Mouse (Mus musculus) G1E (cell line): ENCODE measurements around the gene Itsn1. TPM values are rescaled to one million over a fixed set of nuclear protein-coding genes. Genes with fewer than 3 reads are reported as not detected.

ENCODE experiments used
- ATAC-seq: 2 replicates; pipeline ENCODE4 v1.8.0; 2016; ENCODE audit warnings: mild to moderate bottlenecking; ENCODE audit not compliant: insufficient number of reproducible peaks, poor library complexity, low FRiP score, severe bottlenecking; ENCODE audit errors: extremely low read depth
- DNase-seq: peaks from one replicate; pipeline ENCODE4 v3.0.0; 2012; ENCODE audit warnings: low spot score
- H3K27me3 ChIP-seq: 2 replicates; pipeline ENCODE4 v1.6.1; 2012; ENCODE audit warnings: mild to moderate bottlenecking, low read length, inconsistent platforms; ENCODE audit not compliant: insufficient read depth
- H3K36me3 ChIP-seq: replicated peaks from 2 replicates; pipeline ENCODE3; 2012; ENCODE audit warnings: mild to moderate bottlenecking, inconsistent platforms
- H3K4me1 ChIP-seq: 2 replicates; pipeline ENCODE4 v1.6.1; 2012; ENCODE audit warnings: low read depth, low read length, inconsistent platforms, mixed read lengths; ENCODE audit not compliant: insufficient read depth
- H3K4me3 ChIP-seq: 2 replicates; pipeline ENCODE4 v1.5.1; 2012; ENCODE audit warnings: low read depth, mild to moderate bottlenecking, inconsistent platforms, low read length, moderate library complexity, mixed read lengths
- H3K9me3 ChIP-seq: replicated peaks from 2 replicates; pipeline ENCODE4 v1.6.1; 2012; ENCODE audit warnings: inconsistent platforms
- CTCF ChIP-seq: IDR thresholded peaks from 2 replicates; pipeline ENCODE4 v1.5.1; 2012; ENCODE audit warnings: low read depth, low read length, inconsistent platforms, mixed read lengths
- GATA1 ChIP-seq: IDR thresholded peaks from 2 replicates; pipeline ENCODE4 v1.6.1; 2012; ENCODE audit warnings: borderline replicate concordance, low read length, inconsistent platforms, mixed read lengths
- GATA2 ChIP-seq: IDR thresholded peaks from 2 replicates; pipeline ENCODE4 v1.6.1; 2012; ENCODE audit warnings: low read depth, low read length, inconsistent platforms, borderline replicate concordance
- POLR2AphosphoS5 ChIP-seq: IDR thresholded peaks from 2 replicates; pipeline ENCODE4 v1.6.1; 2012; ENCODE audit warnings: low read depth, low read length, inconsistent platforms; ENCODE audit not compliant: insufficient replicate concordance
- TAL1 ChIP-seq: conservative IDR thresholded peaks from 2 replicates; pipeline ENCODE4 v1.6.1; 2012; ENCODE audit warnings: low read depth, low read length, inconsistent platforms, mixed read lengths
- polyA plus RNA-seq: library from polyadenylated mRNA; stranded (reverse); fragments of >175 nt; gene quantifications from 2 replicates; pipeline ENCODE4 v1.2.3, GENCODE M21; 2012
- total RNA-seq, 2 experiments: library from RNA; stranded (forward) in 1 of 2; stranded (reverse) in 1 of 2; fragments of 200-1000 nt in 1 of 2; fragments of >200 nt in 1 of 2; fragmentation: Nextera tagmentation in 1 of 2; gene quantifications; 2 replicates each; pipeline ENCODE4 v1.2.3; 2014 to 2017

Itsn1 gene
- total and polyA plus RNA-seq, 3 experiments: 19.9 to 64.8 (median 32.6) TPM

DNA sequence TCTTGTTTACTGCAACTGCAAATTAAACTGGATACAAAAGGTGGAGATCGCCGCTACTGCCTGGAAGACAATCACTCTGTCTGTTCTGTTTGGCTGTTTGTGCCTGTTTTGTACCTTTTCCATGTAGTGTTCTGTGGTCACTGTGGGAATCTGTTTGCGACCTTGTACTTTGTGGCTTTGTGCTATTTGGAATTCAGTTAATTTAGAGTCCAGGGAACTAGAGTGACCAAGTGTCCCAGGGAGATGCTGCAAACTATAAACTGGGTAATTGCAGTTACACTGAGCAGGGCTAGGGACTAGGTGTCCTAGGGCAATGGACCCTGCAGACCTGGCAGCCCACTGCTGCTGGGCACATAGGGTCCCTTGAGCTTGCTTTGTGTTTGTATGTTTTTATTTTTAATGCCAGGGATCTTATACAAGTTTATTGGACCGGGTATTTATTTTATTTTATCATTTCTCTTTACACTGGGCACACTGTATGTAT, 108.5 kb downstream of the Itsn1 start:
- no peak for TF ChIP-seq POLR2AphosphoS5
- TF ChIP-seq GATA1: no peak
- no peak for TF ChIP-seq CTCF
- TF ChIP-seq TAL1: no peak
- TF ChIP-seq GATA2: no peak
- peaks cover 24% of the 10 kb centered on the region for H3K4me1 ChIP-seq
- ATAC-seq: no peak
- no peaks in the 10 kb centered on the region for H3K27me3 ChIP-seq
- no peaks in the 10 kb centered on the region for H3K9me3 ChIP-seq
- H3K36me3 ChIP-seq: peaks cover 25% of the 10 kb centered on the region
- DNase-seq: no peak
- no peak overlapping the region for H3K4me3 ChIP-seq

GRCm38 (mm10) chr16:91838771-91839170, 109.7 kb downstream of the Itsn1 start:
- no peak for DNase-seq
- no peak for ATAC-seq
- Histone ChIP-seq H3K36me3 (peaks cover 31% of the 10 kb centered on the region), H3K4me3 (no peak overlapping the region), H3K9me3 (no peaks in the 10 kb centered on the region), H3K4me1 (peaks cover 24% of the 10 kb centered on the region), H3K27me3 (no peaks in the 10 kb centered on the region)
- TF ChIP-seq CTCF: no peak
- TF ChIP-seq GATA1: no peak
- TF ChIP-seq TAL1: no peak
- TF ChIP-seq POLR2AphosphoS5: no peak
- TF ChIP-seq GATA2: no peak

DNA sequence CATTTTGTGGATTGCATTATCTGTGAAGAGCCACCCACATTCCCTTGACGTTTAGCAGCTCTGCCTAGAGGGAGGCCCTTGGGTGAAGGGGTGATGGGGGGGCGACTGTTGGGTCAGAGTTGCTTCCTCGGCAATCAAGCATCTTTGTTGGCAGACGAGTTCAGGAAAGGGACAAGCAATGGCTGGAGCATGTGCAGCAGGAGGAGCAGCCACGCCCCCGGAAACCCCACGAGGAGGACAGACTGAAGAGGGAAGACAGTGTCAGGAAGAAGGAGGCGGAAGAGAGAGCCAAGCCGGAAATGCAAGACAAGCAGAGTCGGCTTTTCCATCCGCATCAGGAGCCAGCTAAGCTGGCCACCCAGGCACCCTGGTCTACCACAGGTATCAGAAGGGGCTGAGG, 110.4 kb downstream of the Itsn1 start:
- H3K4me3 ChIP-seq: no peak overlapping the region; the same call in 1 of the 2 replicates
- no peak for TF ChIP-seq POLR2AphosphoS5
- peaks cover 32% of the 10 kb centered on the region for H3K36me3 ChIP-seq
- no peaks in the 10 kb centered on the region for H3K27me3 ChIP-seq
- H3K9me3 ChIP-seq: no peaks in the 10 kb centered on the region
- DNase-seq (no peak), ATAC-seq (no peak; the same call in 1 of the 2 replicates)
- H3K4me1 ChIP-seq: peaks cover 24% of the 10 kb centered on the region

DNA sequence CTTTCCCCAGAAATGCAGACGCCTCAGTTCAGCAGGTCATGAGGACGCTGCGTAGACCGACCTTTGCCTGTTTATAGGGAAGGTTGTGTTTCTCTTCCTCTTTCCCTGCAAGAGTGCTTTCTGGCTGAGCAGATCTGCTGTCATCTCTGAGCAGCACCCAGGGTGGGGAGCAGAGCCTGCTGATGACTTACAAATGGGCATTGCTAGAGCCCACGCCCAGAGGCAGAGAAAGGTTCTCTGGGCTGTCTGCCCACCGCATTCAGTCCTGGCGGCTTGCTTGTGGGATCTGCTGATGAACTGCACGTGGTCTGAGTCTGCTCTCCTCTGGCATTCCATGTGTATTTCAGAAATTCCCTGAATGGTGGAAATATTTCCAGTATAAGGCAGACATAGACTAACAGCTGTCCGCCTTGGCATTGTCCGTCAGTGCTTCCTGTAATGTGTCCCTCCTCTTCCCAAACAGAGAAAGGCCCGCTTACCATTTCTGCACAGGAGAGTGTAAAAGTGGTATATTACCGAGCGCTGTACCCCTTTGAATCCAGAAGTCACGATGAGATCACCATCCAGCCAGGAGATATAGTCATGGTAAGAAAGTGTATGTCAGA, 112.0 kb downstream of the Itsn1 start:
- DNase-seq: no peak
- no peaks in the 10 kb centered on the region for H3K27me3 ChIP-seq
- no peak for ATAC-seq

GRCm38 (mm10) chr16:91846089-91846741, 117.1 kb downstream of the Itsn1 start:
- no peak overlapping the region for H3K4me3 ChIP-seq
- H3K4me1 ChIP-seq: peaks cover 25% of the 10 kb centered on the region
- H3K27me3 ChIP-seq: no peaks in the 10 kb centered on the region
- ATAC-seq (no peak), DNase-seq (no peak)
- H3K9me3 ChIP-seq: no peaks in the 10 kb centered on the region
- peaks cover 34% of the 10 kb centered on the region for H3K36me3 ChIP-seq
- TF ChIP-seq TAL1 (no peak), GATA1 (no peak), GATA2 (no peak), CTCF (no peak), POLR2AphosphoS5 (no peak)

More for the DNA sequence above, 112.0 kb downstream of the Itsn1 start:
- H3K4me1 ChIP-seq: peaks cover 26% of the 10 kb centered on the region
- no peak for TF ChIP-seq GATA2
- TF ChIP-seq POLR2AphosphoS5: no peak
- no peak for TF ChIP-seq CTCF
- no peak for TF ChIP-seq TAL1
- no peak for TF ChIP-seq GATA1
- H3K4me3 ChIP-seq: no peak overlapping the region
- no peaks in the 10 kb centered on the region for H3K9me3 ChIP-seq
- peaks cover 34% of the 10 kb centered on the region for H3K36me3 ChIP-seq

DNA sequence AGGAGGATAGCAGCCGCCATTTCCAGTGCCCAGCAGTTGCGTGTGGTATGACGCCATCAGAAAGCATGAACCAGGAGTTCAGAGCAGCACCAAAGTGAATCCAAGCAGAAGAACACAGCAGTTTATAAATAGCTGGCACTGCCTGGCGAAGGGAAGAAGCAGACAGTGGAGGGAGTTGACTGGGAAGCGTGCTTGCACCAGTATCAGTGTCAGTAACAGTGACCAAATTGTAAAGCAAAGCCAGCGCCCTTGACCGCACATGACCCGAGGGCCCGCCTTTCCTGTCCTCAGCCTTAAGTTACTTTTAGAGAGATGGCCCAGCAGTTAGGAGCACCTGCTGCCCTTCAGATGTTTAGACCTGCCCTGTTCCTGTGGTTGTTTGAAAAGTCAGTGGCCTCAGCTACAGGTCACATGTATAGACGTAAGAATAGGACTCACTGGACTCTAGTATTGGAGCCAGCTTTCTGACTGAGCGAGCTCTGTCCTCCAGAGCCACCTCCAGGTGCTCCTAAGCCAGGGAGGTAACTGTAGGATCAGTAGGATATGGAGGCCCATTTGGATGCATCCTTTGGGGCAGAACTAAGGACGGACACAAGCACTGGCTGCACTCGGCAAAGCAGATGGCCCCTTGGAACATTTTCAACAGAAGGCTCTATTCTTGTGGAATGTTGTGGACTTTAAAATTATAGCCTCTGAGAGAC, 118.6 kb downstream of the Itsn1 start:
- Histone ChIP-seq H3K27me3 (no peaks in the 10 kb centered on the region), H3K36me3 (peaks cover 42% of the 10 kb centered on the region)
- no peak for ATAC-seq

More for the DNA sequence above, 118.6 kb downstream of the Itsn1 start:
- Histone ChIP-seq H3K9me3 (no peaks in the 10 kb centered on the region), H3K4me1 (peaks cover 32% of the 10 kb centered on the region), H3K4me3 (no peak overlapping the region)
- TF ChIP-seq TAL1: no peak
- no peak for TF ChIP-seq CTCF
- no peak for TF ChIP-seq GATA2
- no peak for TF ChIP-seq POLR2AphosphoS5
- no peak for TF ChIP-seq GATA1
- no peak for DNase-seq
